Mouse (Mus musculus) forebrain, embryonic 12.5 days (tissue): Measurements from ENCODE around the gene Otub2. TPM values are rescaled to one million over a fixed set of nuclear protein-coding genes. Genes with fewer than 3 reads are reported as not detected.

ENCODE experiments used
- ATAC-seq: fragments of 200-750 bp; cut with Nextera tagmentation; 2 replicates; pipeline ENCODE4 v1.8.0; 2017; ENCODE audit warnings: moderate TSS enrichment; ENCODE audit not compliant: low FRiP score
- H3K27ac ChIP-seq: fragments of 300-500 bp; sonication (generic); 2 replicates; pipeline ENCODE4 v1.5.1; 2016; ENCODE audit warnings: mild to moderate bottlenecking
- H3K27me3 ChIP-seq: fragments of 300-500 bp; sonication (generic); 2 replicates; pipeline ENCODE4 v1.6.1; 2016; ENCODE audit warnings: mild to moderate bottlenecking
- H3K36me3 ChIP-seq: fragments of 300-500 bp; sonication (generic); replicated peaks from 2 replicates; pipeline ENCODE4 v1.6.1; 2016; ENCODE audit warnings: mild to moderate bottlenecking
- H3K4me1 ChIP-seq: fragments of 300-500 bp; sonication (generic); 2 replicates; pipeline ENCODE4 v1.6.1; 2016
- H3K4me2 ChIP-seq: fragments of 300-500 bp; sonication (generic); 2 replicates; pipeline ENCODE4 v1.6.1; 2016; ENCODE audit warnings: mild to moderate bottlenecking, moderate library complexity
- H3K4me3 ChIP-seq: fragments of 300-500 bp; sonication (generic); replicated peaks from 2 replicates; pipeline ENCODE4 v1.5.1; 2016; ENCODE audit warnings: mild to moderate bottlenecking
- H3K9ac ChIP-seq: fragments of 300-500 bp; sonication (generic); 2 replicates; pipeline ENCODE4 v1.6.1; 2016; ENCODE audit warnings: mild to moderate bottlenecking
- H3K9me3 ChIP-seq: fragments of 300-500 bp; sonication (generic); 2 replicates; pipeline ENCODE4 v1.6.1; 2016
- WGBS: fragments of 180-500 bp; shearing (Covaris S2); methylation state at CpG from one replicate; pipeline ENCODE4 v1.1.7; 2016; 5-methylcytosine and 5-hydroxymethylcytosine counted together
- polyA plus RNA-seq: library from polyadenylated mRNA; unstranded; fragments of >200 nt; fragmentation: Nextera tagmentation; extraction: Ambion mirVana; gene quantifications from 2 replicates; pipeline ENCODE4 v1.2.1, GENCODE M21; 2016

Gene Otub2
- 13.7 and 15.1 TPM in 2 replicates for polyA plus RNA-seq

DNA sequence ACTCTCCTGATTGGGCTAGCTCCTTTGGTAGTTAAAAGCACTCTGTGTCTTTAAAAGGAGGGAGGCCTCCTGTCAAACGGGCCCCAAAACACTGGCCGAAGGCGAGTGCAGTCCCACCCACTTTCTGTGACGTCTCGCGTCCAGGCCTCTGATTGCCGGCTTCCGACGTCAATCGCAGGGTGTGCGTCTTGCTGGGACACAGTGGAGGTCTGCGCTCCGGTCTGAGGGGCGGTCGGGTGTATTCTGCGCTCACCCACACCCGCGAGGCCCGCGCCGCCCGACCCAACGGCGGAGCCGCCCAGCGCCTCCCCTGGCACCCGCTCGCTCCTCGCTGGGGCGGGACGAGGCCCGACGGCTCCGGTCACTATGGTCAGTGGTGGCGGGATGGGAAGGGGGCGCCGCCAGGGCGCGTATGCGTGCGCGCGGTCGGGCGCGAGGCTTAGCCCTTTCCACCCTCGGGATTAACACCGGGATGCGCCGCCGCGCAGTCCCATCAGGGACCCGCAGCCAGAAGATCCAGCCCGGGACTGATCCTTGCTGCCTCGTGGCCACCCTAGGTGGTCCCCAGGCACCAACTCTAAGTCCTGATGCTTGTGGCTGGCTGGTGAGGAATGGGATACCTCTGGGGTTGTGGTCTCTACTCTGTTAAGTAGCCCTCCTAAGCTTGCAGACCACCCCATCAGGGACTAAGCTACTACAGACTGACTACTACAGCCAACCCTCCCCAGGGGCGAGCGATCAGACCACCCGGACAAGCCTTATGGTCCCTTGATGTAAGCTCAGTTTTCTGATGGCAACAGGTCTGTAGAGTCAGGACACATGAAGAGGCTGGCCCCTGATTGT lies at the start of gene Otub2:
Otub2 (plus strand) TSS at position 178 of the 843 bp plus-strand sequence.
- Histone ChIP-seq H3K4me2 (peak within 1 kb of the TSS; percentile 81), H3K9ac (peak within 1 kb of the TSS; percentile 90), H3K27me3 (no peaks in the 10 kb centered on the region; the same call in 1 of the 2 replicates), H3K9me3 (no peaks in the 10 kb centered on the region), H3K27ac (peak within 1 kb of the TSS; percentile 69; the same call in 1 of the 2 replicates), H3K36me3 (no peaks in the 10 kb centered on the region), H3K4me3 (peak within 1 kb of the TSS; percentile 80), H3K4me1 (peaks cover 10% of the 10 kb centered on the region; the same call in 1 of the 2 replicates)
- under 1% methylated on average over 55 of the region's 58 CpGs for whole genome bisulfite sequencing
- ATAC-seq = peak; percentile 99

DNA sequence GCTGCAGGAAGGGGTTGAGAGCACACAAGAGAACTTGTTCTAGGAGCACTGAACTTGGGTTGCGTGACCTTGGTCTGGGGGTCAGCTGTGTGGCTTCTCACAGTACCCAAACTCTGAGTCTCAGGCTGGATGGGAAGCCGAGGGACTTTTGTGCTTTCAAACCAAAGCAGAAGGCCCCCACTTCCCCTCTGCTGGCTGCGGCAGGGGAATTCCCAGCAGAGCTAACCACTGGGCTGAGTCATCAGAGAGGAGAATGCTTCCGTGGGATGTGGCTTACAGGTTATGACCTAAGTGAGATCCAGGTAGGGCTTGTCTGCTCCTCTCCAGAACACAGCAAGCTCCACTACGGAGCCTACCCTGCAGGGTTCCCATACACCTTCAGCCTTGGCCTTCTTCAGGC lies 47.3 kb upstream of the Otub2 start:
- 90% methylated on average over 5 of the region's 5 CpGs for WGBS
- Histone ChIP-seq H3K27me3 (no peaks in the 10 kb centered on the region), H3K9me3 (no peaks in the 10 kb centered on the region), H3K4me1 (peaks cover 6% of the 10 kb centered on the region; the same call in 1 of the 2 replicates), H3K4me3 (no peak overlapping the region), H3K4me2 (no peak overlapping the region), H3K9ac (no peak overlapping the region), H3K27ac (no peak overlapping the region), H3K36me3 (no peaks in the 10 kb centered on the region)
- ATAC-seq = no peak

- no peak overlapping the region for H3K4me3 ChIP-seq
- no peak overlapping the region for H3K27ac ChIP-seq
- ATAC-seq = no peak
- no peaks in the 10 kb centered on the region for H3K4me1 ChIP-seq
- 85% methylated on average over 8 of the region's 8 CpGs for WGBS
- no peaks in the 10 kb centered on the region for H3K9me3 ChIP-seq
- H3K4me2 ChIP-seq = no peak overlapping the region
- no peak overlapping the region for H3K9ac ChIP-seq
- no peaks in the 10 kb centered on the region for H3K27me3 ChIP-seq
- H3K36me3 ChIP-seq = no peaks in the 10 kb centered on the region
These were observed 45.0 kb upstream of the Otub2 start for GRCm38 (mm10) chr12:103343456-103343855.

GRCm38 (mm10) chr12:103344934-103345333 lies 43.5 kb upstream of the Otub2 start:
- no peaks in the 10 kb centered on the region for H3K27me3 ChIP-seq

DNA sequence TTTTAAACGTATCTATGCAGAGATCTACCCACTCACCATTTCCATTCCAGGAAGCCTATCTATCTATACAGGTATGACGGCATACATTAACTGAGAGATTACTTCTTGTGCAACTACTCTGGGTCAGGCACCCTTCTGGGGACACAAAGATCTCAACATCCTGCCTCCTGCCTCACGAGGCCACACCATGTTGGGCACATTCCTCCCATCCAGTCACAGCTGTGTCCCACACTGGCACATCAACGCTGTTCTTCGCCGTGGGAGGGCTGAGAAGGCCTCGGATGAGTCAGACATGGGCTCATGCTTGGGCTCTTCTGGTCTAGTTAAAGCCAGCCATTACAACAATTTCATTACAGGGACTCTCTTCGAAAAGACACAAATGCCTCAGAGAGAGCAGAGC lies 41.5 kb upstream of the Otub2 start:
- Histone ChIP-seq H3K27ac (no peak overlapping the region), H3K9me3 (no peaks in the 10 kb centered on the region), H3K36me3 (no peaks in the 10 kb centered on the region), H3K4me3 (no peak overlapping the region), H3K4me1 (no peaks in the 10 kb centered on the region), H3K27me3 (no peaks in the 10 kb centered on the region), H3K9ac (no peak overlapping the region), H3K4me2 (no peak overlapping the region)
- ATAC-seq = no peak
- WGBS = 86% methylated on average over 8 of the region's 8 CpGs

More at GRCm38 (mm10) chr12:103344934-103345333, 43.5 kb upstream of the Otub2 start:
- Histone ChIP-seq H3K4me1 (no peaks in the 10 kb centered on the region), H3K9me3 (no peaks in the 10 kb centered on the region), H3K4me3 (no peak overlapping the region), H3K9ac (no peak overlapping the region), H3K4me2 (no peak overlapping the region), H3K36me3 (no peaks in the 10 kb centered on the region), H3K27ac (no peak overlapping the region)
- no peak for ATAC-seq
- 87% methylated on average over 7 of the region's 7 CpGs for WGBS

DNA sequence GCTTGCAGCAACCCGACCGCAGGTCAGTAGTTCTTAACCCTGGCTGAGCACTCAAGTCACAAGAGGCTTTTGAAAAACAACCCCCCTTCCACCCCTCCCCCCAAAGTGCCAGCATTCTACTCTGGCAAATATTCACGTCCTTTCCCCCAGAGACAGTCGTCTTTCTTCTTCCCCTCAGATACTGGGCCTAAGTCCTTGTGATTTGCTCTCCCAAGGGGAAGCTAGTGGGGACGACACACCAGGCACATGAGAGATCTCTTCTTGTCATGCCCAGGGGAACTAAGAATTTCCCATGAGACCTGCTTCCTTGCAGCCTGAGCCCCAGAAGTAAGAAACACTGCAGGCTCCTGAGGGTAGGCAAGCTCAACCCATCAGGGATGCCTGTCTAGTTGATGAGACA lies 41.1 kb upstream of the Otub2 start:
- Histone ChIP-seq H3K9me3 (no peaks in the 10 kb centered on the region), H3K27ac (no peak overlapping the region), H3K4me1 (no peaks in the 10 kb centered on the region), H3K36me3 (no peaks in the 10 kb centered on the region), H3K9ac (no peak overlapping the region), H3K27me3 (no peaks in the 10 kb centered on the region), H3K4me2 (no peak overlapping the region), H3K4me3 (no peak overlapping the region)
- ATAC-seq = no peak
- WGBS = 67% methylated on average over 5 of the region's 5 CpGs

GRCm38 (mm10) chr12:103348506-103348905 lies 40.0 kb upstream of the Otub2 start:
- Histone ChIP-seq H3K27ac (no peak overlapping the region), H3K4me1 (peaks cover 3% of the 10 kb centered on the region; the same call in 1 of the 2 replicates), H3K9ac (no peak overlapping the region), H3K4me3 (no peak overlapping the region), H3K36me3 (no peaks in the 10 kb centered on the region), H3K4me2 (no peak overlapping the region), H3K9me3 (no peaks in the 10 kb centered on the region), H3K27me3 (no peaks in the 10 kb centered on the region)
- ATAC-seq = no peak
- 8% methylated on average over 3 of the region's 3 CpGs for WGBS

DNA sequence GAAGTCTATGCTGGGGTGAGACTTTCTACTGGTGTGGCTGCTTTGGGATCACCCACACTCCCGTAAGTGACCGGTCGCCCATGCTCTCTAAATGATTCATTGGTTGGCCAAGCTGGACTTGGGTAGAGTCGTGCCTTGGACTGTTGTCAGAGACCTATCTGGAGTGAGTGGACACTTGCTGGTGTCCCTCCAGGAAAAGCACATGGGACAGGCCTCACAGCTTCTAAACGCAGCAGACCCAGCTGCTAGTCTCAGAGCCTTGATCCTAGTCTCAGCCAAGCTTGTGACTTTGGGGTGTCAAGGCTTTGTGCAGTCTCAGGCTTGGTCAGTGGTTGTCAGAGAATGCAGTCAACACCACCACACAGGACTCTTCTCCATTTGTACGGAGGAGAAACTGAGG lies 35.7 kb upstream of the Otub2 start:
- Histone ChIP-seq H3K9ac (no peak overlapping the region), H3K27me3 (no peaks in the 10 kb centered on the region), H3K9me3 (no peaks in the 10 kb centered on the region), H3K27ac (no peak overlapping the region), H3K36me3 (no peaks in the 10 kb centered on the region), H3K4me1 (peaks cover 4% of the 10 kb centered on the region; the same call in 1 of the 2 replicates), H3K4me3 (no peak overlapping the region), H3K4me2 (no peak overlapping the region)
- 94% methylated on average over 6 of the region's 6 CpGs for WGBS
- ATAC-seq = no peak

- H3K4me1 ChIP-seq = peaks cover 4% of the 10 kb centered on the region; the same call in 1 of the 2 replicates
- no peak overlapping the region for H3K9ac ChIP-seq
- no peak overlapping the region for H3K27ac ChIP-seq
- WGBS = 15% methylated on average over 5 of the region's 5 CpGs
- H3K4me2 ChIP-seq = no peak overlapping the region
- H3K36me3 ChIP-seq = no peaks in the 10 kb centered on the region
- no peaks in the 10 kb centered on the region for H3K9me3 ChIP-seq
- peak; percentile 45; the same call in 1 of the 2 replicates for ATAC-seq
- no peak overlapping the region for H3K4me3 ChIP-seq
- H3K27me3 ChIP-seq = no peaks in the 10 kb centered on the region
These were observed 34.9 kb upstream of the Otub2 start for GRCm38 (mm10) chr12:103353538-103353937.

DNA sequence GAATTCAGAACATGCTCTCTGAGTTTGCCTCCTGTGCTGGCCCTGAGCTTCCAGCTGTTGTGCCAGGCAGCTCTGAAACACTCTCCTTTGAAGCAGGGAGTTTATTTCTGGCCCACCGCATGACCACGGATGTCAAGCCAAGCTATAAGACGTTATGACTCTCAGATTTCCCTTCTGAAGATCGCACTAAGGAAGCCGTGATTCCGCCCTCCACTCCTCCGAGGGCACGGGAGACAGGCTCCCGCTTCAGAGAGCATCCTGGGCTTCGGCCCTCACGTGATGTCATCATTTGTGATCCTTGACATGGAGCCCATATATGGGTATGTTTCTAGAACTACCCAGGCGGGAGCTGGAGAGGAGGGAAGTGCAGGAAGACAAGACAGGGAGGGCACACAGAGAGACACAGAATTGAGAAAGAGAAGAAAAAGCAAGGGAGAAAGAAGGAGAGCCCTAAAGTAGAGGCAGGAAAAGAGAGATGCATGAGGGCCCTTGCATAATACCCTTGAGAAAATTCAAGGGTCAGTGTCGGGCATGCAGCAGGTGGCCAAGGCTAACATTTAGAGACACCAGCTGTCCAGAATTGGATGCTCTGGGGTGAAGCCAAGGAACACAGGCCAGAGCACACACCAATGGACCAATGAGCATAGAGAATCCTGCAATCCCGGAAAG lies 32.6 kb upstream of the Otub2 start, which contains the start of gene Asb2:
Asb2 (minus strand) TSS at position 256 of the 669 bp plus-strand sequence.
- ATAC-seq = no peak
- no peaks in the 10 kb centered on the region for H3K9me3 ChIP-seq
- peaks cover 4% of the 10 kb centered on the region; the same call in 1 of the 2 replicates for H3K4me1 ChIP-seq
- no peak within 1 kb of the TSS for H3K27ac ChIP-seq
- no peaks in the 10 kb centered on the region for H3K27me3 ChIP-seq
- H3K4me2 ChIP-seq = no peak within 1 kb of the TSS
- 83% methylated on average over 14 of the region's 14 CpGs for WGBS
- H3K36me3 ChIP-seq = no peaks in the 10 kb centered on the region
- no peak within 1 kb of the TSS for H3K4me3 ChIP-seq
- no peak within 1 kb of the TSS for H3K9ac ChIP-seq

DNA sequence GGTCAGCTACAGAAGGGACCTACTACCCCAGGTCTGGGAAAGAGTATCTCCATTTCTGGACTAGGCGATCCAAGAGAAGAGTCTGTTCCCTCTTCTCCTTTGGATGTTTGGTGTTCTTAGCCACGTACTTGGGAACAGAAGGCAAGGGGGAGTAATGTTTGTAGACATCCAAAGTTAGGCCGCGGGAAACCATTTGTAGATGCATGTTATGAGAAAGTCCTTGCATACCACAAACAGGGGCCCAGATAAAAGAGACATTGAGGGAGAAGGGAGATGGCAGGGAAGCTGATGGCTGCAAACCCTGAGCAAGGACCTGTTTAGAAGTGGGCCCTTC lies 32.1 kb upstream of the Otub2 start:
- Histone ChIP-seq H3K9me3 (no peaks in the 10 kb centered on the region), H3K4me3 (no peak overlapping the region), H3K9ac (no peak overlapping the region), H3K4me1 (peaks cover 4% of the 10 kb centered on the region; the same call in 1 of the 2 replicates), H3K27me3 (no peaks in the 10 kb centered on the region), H3K36me3 (no peaks in the 10 kb centered on the region), H3K27ac (no peak overlapping the region), H3K4me2 (no peak overlapping the region)
- no peak for ATAC-seq
- WGBS = 89% methylated on average over 4 of the region's 4 CpGs

- ATAC-seq = no peak
- 85% methylated on average over 8 of the region's 8 CpGs for WGBS
- Histone ChIP-seq H3K36me3 (no peaks in the 10 kb centered on the region), H3K4me1 (peaks cover 4% of the 10 kb centered on the region; the same call in 1 of the 2 replicates), H3K4me3 (no peak overlapping the region), H3K27ac (no peak overlapping the region), H3K27me3 (no peaks in the 10 kb centered on the region), H3K9ac (no peak overlapping the region), H3K9me3 (no peaks in the 10 kb centered on the region), H3K4me2 (no peak overlapping the region)
These were observed 30.3 kb upstream of the Otub2 start for GRCm38 (mm10) chr12:103358216-103358615.
